Mouse (Mus musculus): Measurements from ENCODE around the gene Gpha2. TPM values are rescaled to one million over a fixed set of nuclear protein-coding genes. Genes with fewer than 3 reads are reported as not detected.
A peak's percentile ranks its signal among the peaks of the same experiment; 100 is the strongest.

Gpha2 gene
- not detected for total RNA-seq (2021)
- long read RNA-seq, experiment 1 = 0 reads
- long read RNA-seq, experiment 2 = 0 reads

GRCm38 (mm10) chr19:6226135-6226534 is at the start of gene Gpha2:
Gpha2 (plus strand) TSS chr19:6226380.
- no peak for DNase-seq (ENCODE audit: low spot score in 2 of 2)

GRCm38 (mm10) chr19:6178775-6179174 is 47.4 kb upstream of the Gpha2 start:
- no peak for DNase-seq (ENCODE audit: low spot score in 2 of 2)

- DNase-seq (ENCODE audit: low spot score in 2 of 2) = no peak
Measured at GRCm38 (mm10) chr19:6181629-6182028, 44.6 kb upstream of the Gpha2 start.

- no peak for DNase-seq (ENCODE audit: low spot score in 2 of 2)
Measured at GRCm38 (mm10) chr19:6182534-6182933, 43.6 kb upstream of the Gpha2 start.

- DNase-seq (ENCODE audit: low spot score in 2 of 2) = no peak
Measured at GRCm38 (mm10) chr19:6184131-6184530, 42.0 kb upstream of the Gpha2 start, which contains the start of gene Majin. Majin (plus strand) TSS chr19:6184388.

GRCm38 (mm10) chr19:6204265-6204664 is 21.9 kb upstream of the Gpha2 start:
- DNase-seq (ENCODE audit: low spot score in 2 of 2) = no peak

- no peak for DNase-seq (ENCODE audit: low spot score in 2 of 2)
Measured at GRCm38 (mm10) chr19:6206716-6207115, 19.5 kb upstream of the Gpha2 start.

GRCm38 (mm10) chr19:6216046-6216705 is 10.0 kb upstream of the Gpha2 start:
- DNase-seq (ENCODE audit: low spot score in 2 of 2) = no peak

- no peak for DNase-seq (ENCODE audit: low spot score in 2 of 2)
Measured at GRCm38 (mm10) chr19:6218606-6219005, 7.6 kb upstream of the Gpha2 start.

GRCm38 (mm10) chr19:6226763-6227162 is 583 bp downstream of the Gpha2 start:
- DNase-seq (ENCODE audit: low spot score in 2 of 2) = no peak

- DNase-seq (ENCODE audit: low spot score in 2 of 2) = no peak
Measured at GRCm38 (mm10) chr19:6227864-6228263, 1.7 kb downstream of the Gpha2 start.

- DNase-seq (ENCODE audit: low spot score in 2 of 2) = no peak
Measured at GRCm38 (mm10) chr19:6230411-6230810, 4.2 kb downstream of the Gpha2 start.

GRCm38 (mm10) chr19:6231036-6231435 is 4.9 kb downstream of the Gpha2 start:
- no peak for DNase-seq (ENCODE audit: low spot score in 2 of 2)

GRCm38 (mm10) chr19:6233647-6234046 is 7.5 kb downstream of the Gpha2 start:
- DNase-seq (ENCODE audit: low spot score in 2 of 2) = no peak

- DNase-seq (ENCODE audit: low spot score in 2 of 2) = no peak
Measured at GRCm38 (mm10) chr19:6234337-6235083, 8.3 kb downstream of the Gpha2 start.

- peak; percentile 90 to 92 for DNase-seq (ENCODE audit: low spot score in 2 of 2)
Measured at GRCm38 (mm10) chr19:6235084-6236052, 9.2 kb downstream of the Gpha2 start, which contains the start of gene Ppp2r5b. Ppp2r5b (minus strand) TSS chr19:6235872.

GRCm38 (mm10) chr19:6236053-6236441 is 9.9 kb downstream of the Gpha2 start:
- peak; percentile 76 to 92 for DNase-seq (ENCODE audit: low spot score in 2 of 2)

- DNase-seq (ENCODE audit: low spot score in 2 of 2) = no peak
Measured at GRCm38 (mm10) chr19:6236842-6237241, 10.7 kb downstream of the Gpha2 start.

GRCm38 (mm10) chr19:6238740-6239139 is 12.6 kb downstream of the Gpha2 start:
- no peak for DNase-seq (ENCODE audit: low spot score in 2 of 2)

- DNase-seq (ENCODE audit: low spot score in 2 of 2) = no peak
Measured at GRCm38 (mm10) chr19:6240136-6240535, 14.0 kb downstream of the Gpha2 start.

- DNase-seq (ENCODE audit: low spot score in 2 of 2) = no peak
Measured at GRCm38 (mm10) chr19:6240725-6241124, 14.5 kb downstream of the Gpha2 start.

Measured in gastrocnemius, postnatal 4 days (tissue).